Mouse (Mus musculus) layer of hippocampus, adult 11-12 months (tissue): ENCODE data around the gene Cyp2d12.
"Not testable (repeated sequence)": the region's sequence is repeated elsewhere in the genome, so short reads cannot be mapped to it uniquely, and the experiment has no call there.

Experiments
- DNase-seq: peaks from one replicate; pipeline ENCODE4 v3.0.0; 2022; ENCODE audit warnings: low spot score

Cyp2d12 gene

GRCm38 (mm10) chr15:82554531-82555230, at the start of gene Cyp2d12:
Gene Cyp2d12 (plus strand): TSS chr15:82555072.
- DNase-seq, result no peak

DNA sequence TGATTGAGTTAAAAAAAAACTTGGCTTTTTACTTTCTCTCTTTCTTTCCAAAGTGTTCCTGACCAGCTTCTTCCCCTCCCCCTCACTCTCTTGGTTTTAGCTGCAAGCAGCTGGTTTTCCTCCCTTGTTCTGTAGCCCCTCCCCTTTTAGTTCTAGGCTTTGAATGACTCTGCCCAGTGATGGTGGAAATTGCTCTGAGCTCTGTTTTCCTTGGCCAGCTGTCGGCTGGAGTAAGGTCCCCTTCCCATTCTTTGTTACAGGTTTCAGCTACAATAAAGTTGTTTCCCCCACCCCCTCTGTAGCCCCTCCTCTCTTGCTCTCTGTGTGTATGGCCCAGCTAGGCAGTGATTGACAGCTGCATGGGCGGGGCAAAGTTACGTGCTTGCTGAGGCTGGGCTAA, 47.9 kb upstream of the Cyp2d12 start:
- DNase-seq, result no peak

DNA sequence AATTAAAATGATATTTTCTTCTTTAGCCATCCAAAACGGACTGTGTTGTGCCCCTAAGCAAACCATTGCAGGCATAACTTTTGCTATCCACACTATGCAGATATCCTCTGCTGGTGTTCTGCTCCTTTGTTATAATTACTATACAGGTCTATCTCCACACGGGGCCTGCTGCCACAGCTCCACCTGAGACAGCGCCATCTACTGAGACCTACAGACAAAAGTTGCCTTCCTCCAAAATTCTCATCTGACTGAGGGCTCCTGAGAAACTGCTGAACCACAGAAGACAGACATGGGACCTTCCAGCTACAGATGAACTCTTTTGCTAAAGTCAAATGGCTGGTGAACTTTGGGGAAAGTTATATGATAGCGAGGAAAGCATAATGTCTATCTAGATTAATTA, 47.1 kb upstream of the Cyp2d12 start:
- DNase-seq, result not testable (repeated sequence)

- not testable (repeated sequence) for DNase-seq
Measured at GRCm38 (mm10) chr15:82509495-82509894, 45.4 kb upstream of the Cyp2d12 start.

GRCm38 (mm10) chr15:82510500-82510899, 44.4 kb upstream of the Cyp2d12 start:
- not testable (repeated sequence) for DNase-seq

GRCm38 (mm10) chr15:82512111-82512510, 42.8 kb upstream of the Cyp2d12 start:
- DNase-seq, result not testable (repeated sequence)

DNA sequence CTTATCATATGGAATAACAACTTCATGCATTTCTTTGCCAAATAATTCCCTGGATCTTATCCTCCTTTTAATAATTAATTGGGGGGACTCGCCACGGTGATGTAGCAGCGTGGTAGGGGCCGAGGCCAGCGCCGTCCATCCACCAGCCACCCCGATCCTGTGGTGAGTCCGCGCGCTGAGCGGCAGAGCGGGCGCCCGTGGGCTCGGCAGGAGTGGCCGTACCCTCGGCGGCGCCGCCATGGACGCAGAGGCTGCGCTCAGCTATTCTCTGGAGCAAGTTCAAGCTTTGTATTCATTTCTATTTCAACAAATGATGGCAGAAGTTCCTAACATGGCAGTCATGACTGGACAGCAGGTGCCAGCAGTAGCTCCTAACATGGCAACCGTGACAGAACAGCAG, 38.7 kb upstream of the Cyp2d12 start:
- not testable (repeated sequence) for DNase-seq

- DNase-seq, result not testable (repeated sequence)
Measured at GRCm38 (mm10) chr15:82527371-82527770, 27.5 kb upstream of the Cyp2d12 start.

DNA sequence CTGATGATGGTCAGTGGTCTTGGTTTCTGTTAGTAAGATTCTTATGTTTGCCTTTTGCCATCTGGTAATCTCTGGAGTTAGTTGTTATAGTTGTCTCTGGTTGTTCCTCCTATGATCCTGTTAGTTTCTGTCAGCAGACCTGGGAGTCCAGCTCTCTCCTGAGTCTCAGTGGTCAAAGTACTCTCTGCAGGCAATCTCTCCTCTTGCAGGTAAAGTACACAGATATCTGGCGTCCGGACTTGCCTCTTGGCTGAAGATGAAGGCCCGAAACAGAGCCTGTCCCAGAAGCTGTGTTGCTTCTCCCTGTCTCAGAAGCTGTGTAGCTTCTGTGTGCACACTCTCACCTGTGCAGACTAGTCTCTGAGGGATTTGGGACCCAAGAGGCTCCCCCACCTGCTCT, 22.2 kb upstream of the Cyp2d12 start:
- not testable (repeated sequence) for DNase-seq

GRCm38 (mm10) chr15:82542976-82543375, 11.9 kb upstream of the Cyp2d12 start:
- DNase-seq, result not testable (repeated sequence)

GRCm38 (mm10) chr15:82544561-82544960, 10.3 kb upstream of the Cyp2d12 start:
- not testable (repeated sequence) for DNase-seq

DNA sequence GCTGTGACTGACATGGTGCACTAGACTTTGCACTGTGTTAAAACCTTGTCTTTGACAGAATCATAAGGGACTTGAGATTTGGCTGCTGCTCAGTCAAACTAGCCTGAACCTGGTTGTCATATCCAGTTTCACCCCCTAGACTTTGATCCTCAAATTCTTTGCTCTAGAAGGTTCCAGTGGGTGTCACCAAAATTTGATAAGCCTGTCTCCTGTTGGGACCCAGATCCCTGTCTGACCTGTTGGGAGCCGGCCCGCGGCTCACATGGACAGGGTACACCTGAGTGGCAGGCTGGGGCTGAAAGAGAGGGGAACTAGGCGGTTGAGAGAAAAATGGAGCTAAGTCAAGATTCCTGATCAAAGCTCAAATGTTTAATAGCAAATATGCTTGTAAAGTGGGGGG, 7.1 kb upstream of the Cyp2d12 start:
- not testable (repeated sequence) for DNase-seq

DNA sequence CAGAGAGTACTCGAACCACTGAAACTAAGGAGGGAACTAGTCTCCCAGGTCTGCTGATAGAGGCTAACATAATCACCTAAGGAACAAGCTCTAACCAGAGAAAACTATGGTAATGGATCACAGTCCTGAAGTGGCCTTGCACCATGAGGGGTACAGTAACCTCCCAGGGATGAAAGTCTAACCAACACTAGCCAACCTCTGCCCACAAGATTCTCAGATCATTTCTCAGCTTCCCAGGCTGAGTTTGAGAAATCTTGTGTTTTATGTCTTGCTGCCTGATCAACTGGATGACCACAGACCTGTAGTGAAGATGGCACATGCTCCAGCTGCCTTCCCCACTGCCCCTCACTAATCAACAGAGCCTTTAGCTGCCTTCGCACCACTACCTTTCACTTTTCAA, 1.7 kb upstream of the Cyp2d12 start:
- DNase-seq, result not testable (repeated sequence)

GRCm38 (mm10) chr15:82572856-82573255, 18.0 kb downstream of the Cyp2d12 start:
- DNase-seq, result no peak

DNA sequence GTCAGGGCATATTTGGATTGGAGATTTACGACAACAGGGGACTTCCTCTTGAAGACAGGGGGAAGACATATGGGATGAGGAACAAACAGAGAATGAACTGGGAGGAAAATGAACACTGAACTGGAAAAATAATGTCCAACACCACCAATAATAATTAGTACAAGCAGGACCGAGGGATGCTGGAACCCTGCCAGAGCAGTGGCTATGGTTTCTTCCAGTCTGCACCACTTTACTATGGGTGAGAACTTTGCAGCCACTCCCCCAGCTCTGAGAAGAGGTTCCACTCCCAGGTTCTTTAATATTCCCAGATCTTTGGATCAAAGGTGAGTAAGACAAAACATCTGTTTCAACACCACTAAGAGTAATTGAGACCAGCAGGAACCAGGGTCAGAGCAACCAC, 24.2 kb downstream of the Cyp2d12 start:
- no peak for DNase-seq

GRCm38 (mm10) chr15:82582621-82583020, 27.7 kb downstream of the Cyp2d12 start:
- DNase-seq, result no peak
